ENCODE assay signal across 38 mouse cellular contexts in genomic region chr5:67961708-67962629, GRCm38 (mm10). TPM values are rescaled to one million over a fixed set of nuclear protein-coding genes. Genes with fewer than 3 reads are reported as not detected.
A peak's percentile ranks its signal among the peaks of the same experiment; 100 is the strongest.
DNase-seq lines count a peak whose midpoint lies in the region; ATAC-seq and TF ChIP-seq lines count a peak whose summit lies in the region.
"Had no signal": no experiment of that assay in that cellular context is flagged by ENCODE, and none has a peak within 500 bp of the region (broad histone marks: within the 10 kb centered on the region; RNA-seq: fewer than 3 reads in every experiment).

No protein-coding gene starts in this region.

- no peak overlapping the region for H3K9ac ChIP-seq in intestine, postnatal 0 days (ENCODE audit: low read depth, low read length)
- H3K9ac ChIP-seq: forebrain, embryonic 13.5 days; hindbrain, embryonic 12.5 days; kidney, embryonic 15.5 days; limb, embryonic 13.5 days; lung, embryonic 15.5 days; midbrain, embryonic 12.5 days; neural tube, embryonic 12.5 days had no signal

- peak; percentile 7 for DNase-seq in left cerebral cortex, adult 11 months (ENCODE audit: low spot score)
- DNase-seq in left cerebral cortex, postnatal 4 days, result no peak
- peak; percentile 80 for DNase-seq in 416B (ENCODE audit: low read depth)
- peak; percentile 11 to 38 for DNase-seq in frontal cortex, postnatal 36 days (ENCODE audit: low spot score in 2 of 2)
- DNase-seq in cerebellum, adult 18-20 months, result no peak
- DNase-seq in cerebellum, postnatal 10 days, result no peak
- DNase-seq: adrenal gland, postnatal 14 days; cerebellum, adult 11-12 months; cerebellum, postnatal 25 days; gastrocnemius, postnatal 10 days; heart, adult 11 months; heart, postnatal 36 days; kidney, adult 11 months; kidney, postnatal 25 days; spleen, adult 18-20 months; thymus, postnatal 25 days had no signal

- TF ChIP-seq CTCF in intestine, postnatal 0 days (IDR thresholded peaks at IDR 0.05; ENCODE audit: low read depth), result no peak

- H3K4me2 ChIP-seq in intestine, postnatal 0 days (replicated peaks; ENCODE audit: low read depth), result 0 out of 2 replicates have a peak overlapping the region, but pooled peaks have one; percentile 14
- H3K4me2 ChIP-seq: forebrain, embryonic 13.5 days; hindbrain, embryonic 12.5 days; kidney, embryonic 15.5 days; limb, embryonic 13.5 days; liver, embryonic 11.5 days; lung, embryonic 15.5 days; midbrain, embryonic 12.5 days; neural tube, embryonic 12.5 days had no signal

- intact Hi-C loops in left cerebral cortex, postnatal 4 days (cut with DNase I), result no loop called here

- H3K4me1 ChIP-seq in intestine, postnatal 0 days (replicated peaks; ENCODE audit: control insufficient read depth, insufficient read depth, low read length), result no peaks in the 10 kb centered on the region
- H3K4me1 ChIP-seq: forebrain, embryonic 13.5 days; heart, embryonic 10.5 days; hindbrain, embryonic 12.5 days; kidney, embryonic 15.5 days; limb, embryonic 13.5 days; lung, embryonic 15.5 days; midbrain, embryonic 12.5 days; neural tube, embryonic 12.5 days had no signal

- H3K27me3 ChIP-seq in intestine, postnatal 0 days (replicated peaks; ENCODE audit: control insufficient read depth, insufficient read depth, low read length), result no peaks in the 10 kb centered on the region
- H3K27me3 ChIP-seq: forebrain, embryonic 13.5 days; hindbrain, embryonic 12.5 days; kidney, embryonic 15.5 days; limb, embryonic 13.5 days; lung, embryonic 15.5 days; midbrain, embryonic 12.5 days; neural tube, embryonic 12.5 days had no signal

- peak overlapping the region; percentile 1; the same call in 1 of the 2 replicates for H3K27ac ChIP-seq in intestine, postnatal 0 days (ENCODE audit: low read depth, low read length)
- H3K27ac ChIP-seq: forebrain, embryonic 13.5 days; heart, embryonic 10.5 days; hindbrain, embryonic 12.5 days; hindbrain, postnatal 0 days; kidney, embryonic 15.5 days; layer of hippocampus, adult 2 months; limb, embryonic 13.5 days; lung, embryonic 15.5 days; midbrain, embryonic 12.5 days; neural tube, embryonic 12.5 days had no signal

- H3K4me3 ChIP-seq in intestine, postnatal 0 days (ENCODE audit: low read depth, low read length), result no peak overlapping the region
- H3K4me3 ChIP-seq: forebrain, embryonic 13.5 days; heart, embryonic 10.5 days; hindbrain, embryonic 12.5 days; kidney, embryonic 15.5 days; layer of hippocampus, adult 2 months; limb, embryonic 13.5 days; lung, embryonic 15.5 days; midbrain, embryonic 12.5 days; myocyte; neural tube, embryonic 12.5 days had no signal

- 47% methylated on average over 7 of the region's 7 CpGs for WGBS in intestine, postnatal 0 days

- ATAC-seq in intestine, postnatal 0 days, result peak; percentile 93
- ATAC-seq: CD4-positive, CD25-positive, alpha-beta regulatory T cell, adult 4 months; forebrain, embryonic 13.5 days; hindbrain, postnatal 0 days had no signal

- H3K9me3 ChIP-seq in intestine, postnatal 0 days (ENCODE audit: control insufficient read depth), result no peaks in the 10 kb centered on the region
- H3K9me3 ChIP-seq: forebrain, embryonic 13.5 days; heart, embryonic 10.5 days; hindbrain, embryonic 12.5 days; kidney, embryonic 15.5 days; limb, embryonic 13.5 days; lung, embryonic 15.5 days; midbrain, embryonic 12.5 days; neural tube, embryonic 12.5 days had no signal

- H3K36me3 ChIP-seq in intestine, postnatal 0 days (ENCODE audit: control insufficient read depth, insufficient read depth), result no peaks in the 10 kb centered on the region
- H3K36me3 ChIP-seq: heart, embryonic 10.5 days; hindbrain, embryonic 12.5 days; kidney, embryonic 15.5 days; limb, embryonic 13.5 days; lung, embryonic 15.5 days; midbrain, embryonic 12.5 days; neural tube, embryonic 12.5 days had no signal

RNA-seq across cellular contexts. Expression of gene Gm21905, which starts 15.7 kb away (rescaled TPM):
- not detected for total RNA-seq in left cerebral cortex, postnatal 4 days (2021)
- polyA plus RNA-seq in intestine, postnatal 0 days (2015; fragmentation: Nextera tagmentation; extraction: Ambion mirVana), result not detected in 2 replicates
- total RNA-seq: adrenal gland, postnatal 14 days; gastrocnemius, postnatal 10 days; heart, postnatal 36 days; hindbrain, postnatal 0 days; layer of hippocampus, adult 2 months; layer of hippocampus, postnatal 14 days; left cerebral cortex, adult 8-10 months; megakaryocyte, adult 5-6 weeks; midbrain, postnatal 0 days had no signal
- polyA plus RNA-seq: CD4-positive, CD25-positive, alpha-beta regulatory T cell, adult 4 months; embryonic facial prominence, embryonic 11.5 days; forebrain, embryonic 13.5 days; heart, embryonic 10.5 days; heart, embryonic 16.5 days; hindbrain, embryonic 12.5 days; hindbrain, postnatal 0 days; kidney, embryonic 15.5 days; limb, embryonic 13.5 days; liver, embryonic 11.5 days; liver, embryonic 16.5 days; lung, embryonic 15.5 days; midbrain, embryonic 12.5 days; midbrain, postnatal 0 days; myocyte; neural tube, embryonic 12.5 days; stomach, embryonic 16.5 days had no signal

RNA-seq across cellular contexts. Expression of gene Gm5108, which starts 20.5 kb away (rescaled TPM):
- not detected for total RNA-seq in left cerebral cortex, postnatal 4 days (2021)
- 0.31 and 0.51 TPM in 2 replicates for polyA plus RNA-seq in intestine, postnatal 0 days (2015; fragmentation: Nextera tagmentation; extraction: Ambion mirVana)
- total RNA-seq: adrenal gland, postnatal 14 days; gastrocnemius, postnatal 10 days; heart, postnatal 36 days; hindbrain, postnatal 0 days; layer of hippocampus, adult 2 months; layer of hippocampus, postnatal 14 days; left cerebral cortex, adult 8-10 months; megakaryocyte, adult 5-6 weeks; midbrain, postnatal 0 days had no signal
- polyA plus RNA-seq: CD4-positive, CD25-positive, alpha-beta regulatory T cell, adult 4 months; embryonic facial prominence, embryonic 11.5 days; forebrain, embryonic 13.5 days; heart, embryonic 10.5 days; heart, embryonic 16.5 days; hindbrain, embryonic 12.5 days; hindbrain, postnatal 0 days; kidney, embryonic 15.5 days; limb, embryonic 13.5 days; liver, embryonic 11.5 days; liver, embryonic 16.5 days; lung, embryonic 15.5 days; midbrain, embryonic 12.5 days; midbrain, postnatal 0 days; myocyte; neural tube, embryonic 12.5 days; stomach, embryonic 16.5 days had no signal

Comparison
In these comparisons a context has a peak if more than half of its experiments do, and no peak if none do; other contexts are left out.
1. DNase-seq: peak in left cerebral cortex, adult 11 months (single experiment), 416B (single experiment) and frontal cortex, postnatal 36 days (2 of 2); none in left cerebral cortex, postnatal 4 days (single experiment), cerebellum, adult 18-20 months (0 of 2) and cerebellum, postnatal 10 days (0 of 2).